Mouse (Mus musculus) lung, adult 2 months (tissue): ENCODE results near the gene Nos1ap.

Source experiments
- CTCF ChIP-seq: fragments of 200-500 bp; IDR thresholded peaks from 2 replicates; pipeline ENCODE4 v1.5.1; 2011; ENCODE audit warnings: mild to moderate bottlenecking, low read length, control low read depth; ENCODE audit not compliant: insufficient read depth
- POLR2A ChIP-seq: fragments of 200-500 bp; IDR thresholded peaks from 2 replicates; pipeline ENCODE4 v1.6.1; 2011; ENCODE audit warnings: low read depth, mild to moderate bottlenecking, control low read depth, low read length, borderline replicate concordance; ENCODE audit errors: extremely low read depth

DNA sequence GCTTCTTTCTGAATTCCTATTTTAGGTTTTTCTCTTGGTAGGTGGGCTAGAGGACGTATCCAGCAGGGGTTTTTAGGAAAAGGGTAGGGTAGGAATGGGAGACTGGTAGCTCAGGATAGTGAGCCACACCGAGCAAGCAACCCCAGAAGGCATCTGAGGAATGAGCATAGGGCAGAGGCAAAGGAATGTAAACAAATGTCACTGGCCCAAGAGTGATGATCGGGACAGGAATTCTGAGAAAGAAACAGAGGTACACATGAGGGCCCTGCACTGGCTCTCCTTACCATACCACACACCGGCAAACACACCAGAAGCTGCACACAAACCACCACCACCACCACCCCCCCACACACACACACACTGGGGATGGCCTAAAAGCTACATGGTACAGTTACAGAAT is 132.0 kb downstream of the Nos1ap start:
- TF ChIP-seq CTCF = no peak
- TF ChIP-seq POLR2A = no peak
